Mouse (Mus musculus) myocyte (in vitro differentiated cells): ENCODE results near the gene Csf3r. TPM values are rescaled to one million over a fixed set of nuclear protein-coding genes. Genes with fewer than 3 reads are reported as not detected.
A peak's percentile ranks its signal among the peaks of the same experiment; 100 is the strongest.

Source experiments
- H3K27me3 ChIP-seq: one replicate; pipeline ENCODE4 v1.6.1; 2011; ENCODE audit not compliant: control insufficient read depth, insufficient read depth, insufficient read length
- H3K36me3 ChIP-seq: one replicate; pipeline ENCODE4 v1.6.1; 2011; ENCODE audit not compliant: control insufficient read depth, insufficient read depth
- H3K4me2 ChIP-seq: one replicate; pipeline ENCODE4 v1.6.1; 2011; ENCODE audit warnings: low read depth, control low read depth
- H3K4me3 ChIP-seq: one replicate; pipeline ENCODE4 v1.5.1; 2011; ENCODE audit warnings: mild to moderate bottlenecking, control low read depth, moderate library complexity
- H3K79me2 ChIP-seq: one replicate; pipeline ENCODE4 v1.6.1; 2011; ENCODE audit not compliant: control insufficient read depth, insufficient read depth
- H3ac ChIP-seq: one replicate; pipeline ENCODE4 v1.6.1; 2011; ENCODE audit not compliant: control insufficient read depth, insufficient read length
- CEBPB ChIP-seq: IDR thresholded peaks from 2 replicates; pipeline ENCODE4 v1.6.1; 2011; ENCODE audit warnings: mild to moderate bottlenecking, moderate library complexity; ENCODE audit not compliant: poor library complexity, insufficient read depth, severe bottlenecking
- E2F4 ChIP-seq: IDR thresholded peaks from one replicate; pipeline ENCODE4 v1.6.1; 2011; ENCODE audit warnings: mild to moderate bottlenecking, control low read depth, moderate library complexity; ENCODE audit not compliant: insufficient read depth
- MAX ChIP-seq: IDR thresholded peaks from one replicate; pipeline ENCODE4 v1.6.1; 2011; ENCODE audit warnings: low read depth, mild to moderate bottlenecking, control low read depth
- MYOD1 ChIP-seq, 3 experiments: IDR thresholded peaks; one replicate each; pipeline ENCODE4 v1.6.1; 2011; ENCODE audit warnings: control low read depth in 2 of 3, low read depth in 2 of 3, mild to moderate bottlenecking in 2 of 3, moderate library complexity in 1 of 3; ENCODE audit not compliant: insufficient read length in 2 of 3, control insufficient read depth in 1 of 3
- MYOG ChIP-seq, 3 experiments: IDR thresholded peaks; one replicate each; pipeline ENCODE4 v1.6.1; 2011; ENCODE audit warnings: control low read depth in 2 of 3, low read depth in 2 of 3, mild to moderate bottlenecking in 2 of 3; ENCODE audit not compliant: insufficient read length in 2 of 3, control insufficient read depth in 1 of 3, insufficient read depth in 1 of 3
- POLR2A ChIP-seq: IDR thresholded peaks from one replicate; pipeline ENCODE4 v1.6.1; 2011; ENCODE audit warnings: low read depth, mild to moderate bottlenecking, control low read depth, moderate library complexity; ENCODE audit not compliant: insufficient read length
- POLR2AphosphoS2 ChIP-seq: IDR thresholded peaks from one replicate; pipeline ENCODE4 v1.6.1; 2011; ENCODE audit warnings: low read depth, control low read depth; ENCODE audit not compliant: insufficient read length
- REST ChIP-seq: IDR thresholded peaks from one replicate; pipeline ENCODE4 v1.6.1; 2011; ENCODE audit warnings: mild to moderate bottlenecking, control low read depth, moderate library complexity; ENCODE audit not compliant: insufficient read depth, insufficient read length
- SRF ChIP-seq: IDR thresholded peaks from one replicate; pipeline ENCODE4 v1.6.1; 2011; ENCODE audit warnings: low read depth; ENCODE audit not compliant: control insufficient read depth, insufficient read length
- TCF12 ChIP-seq: IDR thresholded peaks from one replicate; pipeline ENCODE4 v1.6.1; 2011; ENCODE audit warnings: mild to moderate bottlenecking, control low read depth; ENCODE audit not compliant: poor library complexity, insufficient read depth, severe bottlenecking
- TCF3 ChIP-seq: IDR thresholded peaks from one replicate; pipeline ENCODE4 v1.6.1; 2011; ENCODE audit warnings: low read depth, control low read depth; ENCODE audit not compliant: insufficient read length
- USF1 ChIP-seq: IDR thresholded peaks from one replicate; pipeline ENCODE4 v1.6.1; 2011; ENCODE audit warnings: low read depth, mild to moderate bottlenecking, control low read depth, moderate library complexity
- polyA plus RNA-seq: library from polyadenylated mRNA; unstranded; fragments of >200 nt; fragmentation: generic; extraction: Trizol; gene quantifications from one replicate; pipeline ENCODE4 v1.2.1, GENCODE M21; 2012; ENCODE audit warnings: missing spikeins

The Csf3r gene
- polyA plus RNA-seq, 1 experiment = not detected

DNA sequence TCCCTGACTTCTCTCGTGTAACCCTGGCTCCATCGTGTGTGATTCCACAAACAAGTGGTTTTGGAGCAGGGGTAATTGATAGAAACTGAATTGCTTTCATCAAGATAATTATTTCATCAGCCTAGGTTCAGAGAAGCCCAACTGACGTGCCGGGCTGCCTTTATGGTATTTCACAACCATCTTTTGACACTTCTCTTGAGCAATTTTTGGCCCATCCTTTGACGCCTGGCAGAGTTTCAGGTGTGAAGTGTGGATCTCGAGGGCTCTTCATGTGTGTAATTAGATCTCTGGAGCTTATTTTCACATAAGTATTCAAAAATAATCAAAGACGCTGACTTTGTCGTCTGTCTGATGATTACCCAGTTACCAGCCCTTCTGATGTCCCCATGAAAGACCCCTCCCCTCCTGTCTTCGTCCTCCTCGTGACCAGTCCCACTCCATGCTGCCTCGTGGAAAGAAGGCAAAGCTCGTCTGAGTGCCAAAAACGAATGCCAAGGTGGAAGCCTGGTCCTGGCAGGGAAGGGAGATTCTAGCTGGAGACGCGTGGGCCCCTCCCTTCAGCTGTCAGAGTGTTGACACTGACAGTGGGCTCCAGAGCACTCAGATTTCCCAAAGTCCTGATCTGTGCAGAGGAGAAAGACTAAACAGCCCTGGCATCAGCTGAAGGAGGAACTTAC, 43.2 kb downstream of the Csf3r start:
- H3K27me3 ChIP-seq = no peaks in the 10 kb centered on the region
- no peaks in the 10 kb centered on the region for H3K36me3 ChIP-seq
- H3ac ChIP-seq = no peak overlapping the region
- H3K4me2 ChIP-seq = peak overlapping the region; percentile 15
- no peaks in the 10 kb centered on the region for H3K79me2 ChIP-seq
- no peak for TF ChIP-seq MAX
- no peak for TF ChIP-seq USF1
- peak in 1 of 3 experiments; percentile 11 for TF ChIP-seq MYOD1 (IDR thresholded peaks at IDR 0.05; ENCODE audit: control insufficient read depth in 1 of 3, insufficient read length in 2 of 3, low read depth in 2 of 3)
- TF ChIP-seq POLR2AphosphoS2 = no peak
- no peak for TF ChIP-seq TCF3
- no peak for TF ChIP-seq CEBPB
- peak in 1 of 3 experiments; percentile 14 for TF ChIP-seq MYOG (IDR thresholded peaks at IDR 0.05; ENCODE audit: control insufficient read depth in 1 of 3, insufficient read depth in 1 of 3, insufficient read length in 2 of 3, low read depth in 2 of 3)
- TF ChIP-seq E2F4 = no peak
- TF ChIP-seq TCF12 = no peak
- H3K4me3 ChIP-seq = no peak overlapping the region

DNA sequence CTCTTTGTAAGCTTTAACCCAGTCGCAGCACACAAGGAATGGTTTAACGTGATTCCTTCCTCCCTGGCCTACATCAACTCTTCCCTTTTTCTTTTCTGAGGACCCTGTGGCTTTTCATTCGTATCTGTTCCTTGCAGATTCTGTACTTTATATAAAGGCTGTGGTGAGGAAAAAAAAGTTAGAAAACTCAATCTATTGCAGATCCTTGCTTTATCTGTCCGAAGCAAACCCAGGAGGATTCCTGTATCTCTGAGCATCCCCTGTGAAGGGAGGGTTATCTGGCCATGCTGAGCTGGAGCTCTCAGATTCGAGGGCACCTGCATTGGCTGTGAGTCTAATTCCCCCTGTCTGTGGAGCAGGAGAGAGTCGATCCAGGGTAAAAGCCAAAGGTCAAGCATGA, 44.5 kb downstream of the Csf3r start:
- Histone ChIP-seq H3K4me2 (no peak overlapping the region), H3K79me2 (no peaks in the 10 kb centered on the region), H3K4me3 (no peak overlapping the region), H3K36me3 (no peaks in the 10 kb centered on the region), H3K27me3 (no peaks in the 10 kb centered on the region), H3ac (no peak overlapping the region)
- TF ChIP-seq TCF12 (no peak), POLR2AphosphoS2 (no peak), POLR2A (no peak), MYOG (IDR thresholded peaks at IDR 0.05; ENCODE audit: control insufficient read depth in 1 of 3, insufficient read depth in 1 of 3, insufficient read length in 2 of 3, low read depth in 2 of 3) (no peak), MYOD1 (IDR thresholded peaks at IDR 0.05; ENCODE audit: control insufficient read depth in 1 of 3, insufficient read length in 2 of 3, low read depth in 2 of 3) (no peak), MAX (no peak), CEBPB (no peak), SRF (no peak), REST (no peak), USF1 (no peak), E2F4 (no peak), TCF3 (no peak)

DNA sequence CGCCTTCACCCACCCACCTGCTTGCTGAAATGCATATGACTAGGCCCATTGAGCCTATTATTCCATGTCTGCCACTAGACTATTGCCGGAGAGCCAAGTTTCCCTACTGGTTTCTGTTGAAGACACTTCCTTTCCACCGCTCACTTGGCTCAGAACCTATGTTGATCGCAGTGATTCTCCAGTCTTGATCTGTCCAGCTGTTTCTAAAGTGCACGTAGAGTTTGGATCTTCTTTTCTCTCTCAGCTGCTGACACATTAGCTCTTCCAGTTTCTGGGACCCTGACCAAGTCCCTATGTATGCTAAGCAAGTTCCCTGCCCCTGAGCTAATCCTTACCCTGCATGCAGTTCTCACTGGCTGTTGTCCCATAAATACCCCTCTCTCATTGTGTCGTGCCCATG, 53.5 kb downstream of the Csf3r start:
- Histone ChIP-seq H3K4me2 (no peak overlapping the region), H3K36me3 (no peaks in the 10 kb centered on the region), H3K27me3 (no peaks in the 10 kb centered on the region), H3K79me2 (no peaks in the 10 kb centered on the region), H3K4me3 (no peak overlapping the region), H3ac (no peak overlapping the region)
- no peak for TF ChIP-seq SRF
- TF ChIP-seq POLR2AphosphoS2 = no peak
- no peak for TF ChIP-seq TCF12
- TF ChIP-seq TCF3 = no peak
- TF ChIP-seq E2F4 = no peak
- TF ChIP-seq REST = no peak
- no peak for TF ChIP-seq MAX
- TF ChIP-seq USF1 = no peak
- TF ChIP-seq CEBPB = no peak
- TF ChIP-seq MYOD1 (IDR thresholded peaks at IDR 0.05; ENCODE audit: control insufficient read depth in 1 of 3, insufficient read length in 2 of 3, low read depth in 2 of 3) = no peak
- no peak for TF ChIP-seq MYOG (IDR thresholded peaks at IDR 0.05; ENCODE audit: control insufficient read depth in 1 of 3, insufficient read depth in 1 of 3, insufficient read length in 2 of 3, low read depth in 2 of 3)
- no peak for TF ChIP-seq POLR2A

DNA sequence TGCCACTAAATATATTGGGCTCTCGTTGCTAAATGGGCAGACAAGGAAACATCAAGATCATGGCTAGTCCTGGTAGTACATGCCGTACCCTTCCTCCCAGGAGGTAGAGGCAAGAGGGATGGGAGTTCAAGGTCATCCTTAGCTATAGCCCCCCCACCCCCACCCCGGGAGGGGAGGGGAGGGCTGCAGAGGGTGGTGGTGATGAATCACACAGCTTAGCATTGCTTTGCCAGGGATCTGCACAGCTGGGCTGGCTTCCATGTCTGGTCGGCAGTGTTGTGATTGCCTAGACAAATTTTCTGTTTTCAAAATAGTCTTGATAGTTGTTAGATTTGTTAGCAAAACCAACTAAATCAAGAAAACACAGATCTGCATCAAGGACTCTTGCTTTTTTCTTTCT, 54.9 kb downstream of the Csf3r start:
- Histone ChIP-seq H3ac (no peak overlapping the region), H3K4me2 (no peak overlapping the region), H3K36me3 (no peaks in the 10 kb centered on the region), H3K27me3 (no peaks in the 10 kb centered on the region), H3K4me3 (no peak overlapping the region), H3K79me2 (no peaks in the 10 kb centered on the region)
- TF ChIP-seq REST (no peak), SRF (no peak)

DNA sequence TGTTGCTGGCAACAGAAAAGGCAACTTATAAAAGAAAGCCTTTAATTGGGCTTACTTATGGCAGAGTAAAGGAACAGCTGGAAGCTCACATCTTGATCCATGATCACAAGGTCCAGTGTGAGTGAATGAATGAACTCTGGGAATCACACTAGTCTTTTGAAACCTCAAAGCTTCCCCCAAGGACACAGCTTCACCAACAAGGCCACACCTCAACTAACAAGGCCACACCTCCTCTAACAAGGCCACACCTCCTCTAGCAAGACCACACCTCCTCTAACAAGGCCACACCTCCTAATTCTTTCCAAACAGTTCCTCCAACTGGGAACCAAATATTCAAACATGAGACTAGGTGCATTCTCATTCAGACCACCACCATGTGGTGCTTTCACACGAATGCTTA, 57.3 kb downstream of the Csf3r start:
- Histone ChIP-seq H3K36me3 (no peaks in the 10 kb centered on the region), H3K4me3 (no peak overlapping the region), H3ac (no peak overlapping the region), H3K27me3 (no peaks in the 10 kb centered on the region), H3K79me2 (no peaks in the 10 kb centered on the region), H3K4me2 (no peak overlapping the region)
- no peak for TF ChIP-seq USF1
- no peak for TF ChIP-seq TCF12
- no peak for TF ChIP-seq POLR2A

GRCm38 (mm10) chr4:126083021-126083420, 58.7 kb downstream of the Csf3r start:
- Histone ChIP-seq H3ac (no peak overlapping the region), H3K36me3 (no peaks in the 10 kb centered on the region), H3K4me2 (no peak overlapping the region), H3K27me3 (no peaks in the 10 kb centered on the region), H3K4me3 (no peak overlapping the region), H3K79me2 (no peaks in the 10 kb centered on the region)
- TF ChIP-seq REST (no peak), POLR2A (no peak), USF1 (no peak), SRF (no peak), MYOD1 (IDR thresholded peaks at IDR 0.05; ENCODE audit: control insufficient read depth in 1 of 3, insufficient read length in 2 of 3, low read depth in 2 of 3) (no peak), MAX (no peak)
